Mouse (Mus musculus) embryo, embryonic 11 days (tissue): ENCODE results near the gene Mgp.

Experiments
- DNase-seq: peaks from one replicate; pipeline ENCODE4 v3.0.0-alpha.2; 2015

Gene Mgp

DNA sequence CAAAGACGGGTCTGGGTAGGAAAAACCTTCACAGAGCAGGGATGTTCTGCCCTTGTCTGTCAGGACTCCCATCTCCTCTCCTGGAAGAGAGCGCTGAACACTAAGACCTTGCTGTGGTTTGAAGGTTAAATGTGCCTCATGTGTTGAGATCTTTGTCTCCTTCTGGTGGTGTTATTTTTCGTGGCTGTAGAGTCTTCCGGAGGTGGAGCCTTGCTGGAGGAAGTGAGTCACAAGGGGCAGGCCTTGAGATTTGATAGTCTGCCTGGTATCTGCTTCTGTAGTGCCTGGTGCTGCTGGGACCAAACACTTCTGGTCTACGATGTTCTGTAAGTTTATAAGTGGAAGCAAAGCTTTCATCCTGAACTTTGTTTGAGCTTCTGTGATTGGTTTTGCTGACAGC lies 26.7 kb downstream of the Mgp start:
- no peak for DNase-seq

DNA sequence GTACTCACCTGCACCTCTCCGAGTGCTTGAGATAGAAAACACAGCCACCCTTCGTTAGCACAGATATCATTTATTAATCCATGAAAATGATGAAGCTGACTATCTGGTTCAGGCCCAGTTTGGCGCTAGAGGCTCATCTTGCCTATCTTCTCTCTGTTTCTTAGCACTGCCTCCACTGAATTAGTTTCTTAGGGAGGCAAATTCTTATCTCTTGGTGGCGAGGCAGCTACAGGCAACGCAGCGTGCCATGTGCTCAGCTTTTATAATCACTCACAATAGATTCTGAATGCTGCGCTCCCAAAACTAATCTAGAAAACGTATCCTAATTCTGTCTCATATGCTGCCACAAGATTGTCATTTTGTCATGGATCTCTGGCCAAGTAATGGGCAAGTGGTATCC lies 27.2 kb downstream of the Mgp start:
- DNase-seq = no peak

DNA sequence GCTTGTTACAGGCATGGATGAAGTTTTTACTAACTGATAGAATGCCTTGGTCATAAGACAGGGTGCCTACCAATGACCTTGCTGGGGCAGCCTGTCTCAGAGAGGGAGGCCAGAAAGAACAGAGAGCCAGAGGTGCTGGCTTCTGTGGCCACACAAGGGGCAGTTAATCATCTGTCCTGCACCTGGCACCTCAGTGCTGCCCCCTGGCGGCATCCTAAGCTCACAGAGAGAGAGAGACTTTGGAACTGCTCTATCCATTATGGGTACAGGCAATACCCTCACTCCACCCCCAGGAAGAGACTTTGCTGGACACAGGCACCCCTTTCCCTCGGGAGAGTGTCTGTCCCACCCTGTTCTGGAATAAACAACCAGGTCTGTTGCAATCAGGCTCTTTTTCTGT lies 27.8 kb downstream of the Mgp start:
- peak; percentile 55 for DNase-seq

DNA sequence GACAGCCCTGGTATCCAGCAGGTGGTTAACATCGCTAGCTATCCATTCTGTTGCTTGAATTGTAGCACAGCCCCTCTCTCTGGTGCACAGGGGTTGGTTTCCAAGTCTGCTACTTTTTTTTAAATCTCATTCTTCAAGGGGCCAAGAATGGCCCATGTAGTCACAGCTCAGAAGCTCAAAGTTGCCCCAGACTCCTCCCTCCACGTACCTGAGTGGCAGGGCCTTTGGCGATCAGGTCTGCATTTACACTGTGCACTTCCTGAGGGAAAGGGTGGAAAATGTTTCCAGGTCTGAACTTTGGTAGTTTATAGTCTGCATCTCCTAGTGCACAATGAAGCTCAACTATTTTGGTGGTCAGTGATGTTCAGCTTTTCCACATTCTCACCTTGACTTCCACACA lies 28.4 kb downstream of the Mgp start:
- no peak for DNase-seq

DNA sequence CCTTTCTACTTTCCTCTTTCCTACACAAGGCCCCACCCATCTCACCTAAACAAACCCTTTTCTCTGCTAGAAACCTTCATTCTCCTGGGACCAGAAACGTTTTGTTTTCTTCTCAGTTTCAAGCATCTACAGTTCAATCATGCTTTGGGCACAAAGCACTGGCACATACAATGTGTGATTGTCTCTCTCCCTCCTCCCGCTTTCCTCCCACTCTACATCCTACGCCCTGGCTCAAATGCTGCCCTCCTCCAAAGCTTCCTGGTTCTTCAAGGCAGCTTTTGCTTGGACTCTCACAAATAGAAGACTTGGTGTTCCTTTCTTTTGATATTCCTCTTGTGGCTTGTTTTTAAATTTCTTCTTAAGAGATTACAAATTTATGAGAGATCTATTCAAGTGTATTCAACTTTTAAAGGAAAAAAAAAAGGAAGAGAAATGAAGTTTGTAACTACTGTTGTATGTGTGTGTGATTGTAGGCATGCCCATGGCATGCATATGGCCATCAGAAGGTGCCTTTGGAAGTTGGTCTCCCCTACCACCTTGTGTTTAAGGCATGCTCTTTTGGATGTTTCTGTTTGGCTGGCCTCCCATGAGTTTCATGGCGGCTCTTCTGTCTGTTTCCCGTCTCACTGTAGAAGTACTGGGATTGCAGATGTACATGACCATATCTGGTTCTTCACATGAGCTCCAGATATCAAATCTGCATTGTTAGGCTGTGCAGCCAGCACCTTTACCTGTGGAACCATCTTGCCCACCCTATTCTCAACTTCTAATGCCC lies 29.7 kb downstream of the Mgp start:
- DNase-seq = no peak

DNA sequence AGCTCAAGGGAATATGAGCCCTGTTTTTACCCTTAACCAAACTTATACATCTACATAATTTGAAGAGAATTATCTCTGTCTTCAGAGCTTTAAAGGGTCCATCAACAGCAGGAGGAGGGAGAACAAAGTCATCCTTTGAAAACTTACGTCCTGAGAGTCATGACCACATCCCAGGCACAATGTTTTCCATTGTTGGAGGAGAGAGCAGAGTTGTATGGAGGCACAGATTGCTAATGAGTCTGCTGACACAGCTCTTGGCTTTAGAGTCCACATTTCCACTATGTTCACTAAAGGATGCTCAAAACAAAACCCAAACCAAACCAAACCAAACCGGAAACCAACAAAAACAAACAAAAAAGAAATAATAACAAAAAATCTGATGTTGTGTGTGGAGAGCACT lies 30.7 kb downstream of the Mgp start:
- DNase-seq = no peak

DNA sequence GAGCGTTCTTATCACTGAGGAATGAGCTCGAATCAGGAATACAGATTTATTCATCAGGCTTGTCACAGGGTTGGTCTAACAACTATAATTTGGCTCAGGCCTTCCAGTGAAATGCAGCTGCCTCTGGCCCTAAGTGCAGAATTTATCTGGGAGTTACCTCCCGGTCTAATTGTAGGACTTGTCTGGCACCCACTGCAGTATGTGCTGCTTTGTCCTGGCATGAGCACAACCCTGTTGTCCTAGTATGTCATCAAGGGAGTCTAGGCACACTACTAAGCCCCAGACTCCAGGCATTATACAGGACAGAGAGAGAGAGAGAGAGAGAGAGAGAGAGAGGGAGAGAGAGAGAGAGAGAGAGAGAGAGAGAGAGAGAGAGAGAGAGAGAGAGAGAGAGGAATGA lies 38.3 kb downstream of the Mgp start:
- DNase-seq = no peak

DNA sequence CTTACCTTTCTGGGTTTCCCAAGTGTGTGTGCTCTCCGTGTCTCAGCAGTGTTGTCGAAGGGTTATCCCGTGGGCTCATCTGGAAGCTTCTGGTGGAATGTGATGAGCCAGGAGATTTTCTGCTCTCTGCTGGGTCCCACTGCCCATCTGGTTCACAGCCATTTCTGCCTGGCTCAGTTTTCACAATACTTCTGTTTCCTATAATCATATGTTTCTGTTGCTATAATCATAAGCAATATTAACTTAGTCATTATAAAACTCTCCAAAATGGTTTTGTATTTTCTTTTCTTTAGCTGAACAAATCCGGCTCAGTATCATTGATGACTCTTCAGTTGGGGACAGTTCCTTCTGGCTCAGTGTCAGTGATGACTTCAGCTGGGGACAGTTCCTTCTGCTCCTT lies 40.3 kb downstream of the Mgp start, which contains the start of gene Smco3:
Smco3 (minus strand) TSS at position 101 of the 400 bp plus-strand sequence.
- DNase-seq = no peak

DNA sequence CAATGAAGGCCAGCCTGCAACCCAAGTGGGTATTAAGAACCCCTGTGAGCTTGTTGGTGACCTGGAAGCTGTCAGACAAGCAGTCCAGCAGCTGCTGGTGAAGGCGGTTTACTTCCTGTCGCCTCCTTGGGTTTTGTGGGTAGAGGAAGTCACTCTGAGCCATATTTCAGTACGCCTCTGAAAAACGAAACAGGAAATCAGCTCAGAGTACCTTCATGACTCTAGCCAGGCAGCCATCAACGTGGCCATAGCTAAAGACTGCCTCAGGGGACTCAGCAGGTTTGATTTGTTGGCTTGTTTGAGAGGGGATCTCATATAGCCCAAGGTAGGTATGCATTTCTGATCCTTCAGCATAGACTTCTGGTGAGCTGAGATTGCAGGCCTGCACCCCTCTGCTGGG lies 43.9 kb downstream of the Mgp start:
- no peak for DNase-seq

DNA sequence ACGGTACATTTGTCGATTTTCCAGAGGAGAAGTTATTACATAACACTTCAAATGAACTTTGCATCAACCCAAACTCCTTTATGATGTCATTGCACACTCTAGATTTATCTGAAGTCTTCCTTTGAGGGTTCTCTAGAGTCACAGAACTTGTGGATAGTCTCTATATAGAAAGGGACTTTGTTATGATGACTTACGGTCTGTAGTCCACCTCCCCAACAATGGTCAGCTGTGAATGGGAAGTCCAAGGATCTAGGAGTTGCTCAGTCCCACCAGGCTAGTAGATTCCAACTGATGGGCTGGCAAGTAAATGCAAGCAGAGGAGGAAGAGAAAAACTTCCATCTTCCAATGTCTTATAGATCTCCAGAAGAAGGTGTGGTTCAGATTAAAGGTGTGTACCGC lies 46.9 kb downstream of the Mgp start:
- DNase-seq = no peak

DNA sequence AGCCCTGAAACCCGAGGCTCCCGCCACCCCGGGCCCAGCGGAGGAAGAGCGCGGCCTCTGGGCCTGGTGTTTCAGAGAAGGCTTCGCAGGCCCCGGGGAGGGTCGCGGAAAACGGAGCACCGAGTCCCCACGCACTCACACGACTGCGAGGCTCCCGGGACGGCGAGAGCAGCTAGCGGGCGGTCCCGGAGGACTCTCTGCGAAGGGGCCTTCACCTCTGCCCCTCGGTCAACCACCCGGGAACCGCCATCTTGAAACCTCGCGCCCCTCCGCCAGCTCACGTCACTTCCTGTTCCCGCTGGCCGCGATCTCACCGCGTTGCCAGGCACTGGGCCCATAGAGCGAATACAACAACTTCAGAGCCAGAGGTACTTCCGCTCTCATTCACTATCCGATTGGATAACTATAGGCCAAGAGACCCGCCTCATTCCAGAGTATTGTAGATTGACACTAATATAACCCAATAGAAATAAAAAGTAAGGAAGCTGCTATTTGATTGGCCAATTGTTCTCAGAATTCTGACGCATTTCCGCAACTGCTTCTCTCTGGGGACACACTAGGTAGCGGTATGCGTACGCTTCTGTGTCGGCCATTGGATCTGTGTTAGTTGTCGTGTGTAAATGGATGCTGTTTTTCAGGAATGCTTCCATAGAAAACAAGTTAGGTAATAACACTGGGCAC lies 47.6 kb downstream of the Mgp start, which contains the start of gene Wbp11:
Wbp11 (minus strand) TSS at position 353 of the 681 bp plus-strand sequence.
- DNase-seq = peak; percentile 96

DNA sequence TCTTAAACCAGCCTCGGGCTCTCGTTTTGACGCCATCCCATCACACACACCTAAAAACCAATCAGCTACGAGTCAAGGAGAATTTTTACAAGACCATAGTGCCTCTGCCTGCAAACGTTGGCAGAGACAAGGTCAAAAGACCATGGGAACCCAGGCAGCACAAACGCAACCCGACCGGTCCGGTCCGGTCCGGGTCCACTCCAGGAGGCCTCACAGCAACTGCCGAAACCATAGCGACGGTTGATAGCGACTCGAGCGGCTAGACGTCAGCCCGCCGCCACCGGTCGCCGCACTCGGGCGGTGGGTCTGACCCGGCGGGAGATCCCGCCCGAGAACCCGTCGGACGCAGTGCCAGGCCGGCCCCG lies 48.1 kb downstream of the Mgp start, which contains the start of gene BC049715:
BC049715 (plus strand) TSS at position 111 of the 365 bp plus-strand sequence.
- DNase-seq = no peak

DNA sequence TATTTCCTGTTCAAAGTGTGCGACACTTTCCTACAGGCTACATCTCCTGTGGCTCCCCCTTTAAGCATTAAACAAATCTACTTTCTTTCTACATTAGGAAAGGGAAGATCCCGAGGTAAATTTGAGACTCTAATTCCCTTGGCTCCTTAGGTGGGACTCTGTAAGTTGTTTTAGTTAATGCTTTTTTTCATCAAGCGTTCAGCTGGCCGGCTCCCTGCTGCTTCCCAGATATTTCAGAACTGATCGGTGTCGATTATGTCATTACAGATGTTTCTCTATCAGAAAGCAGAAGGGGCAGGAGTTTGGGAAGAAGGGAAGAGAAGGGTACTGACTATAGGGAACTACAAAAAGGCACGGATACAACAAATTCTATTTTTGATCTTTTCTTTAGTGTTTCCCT lies 48.5 kb downstream of the Mgp start:
- no peak for DNase-seq

DNA sequence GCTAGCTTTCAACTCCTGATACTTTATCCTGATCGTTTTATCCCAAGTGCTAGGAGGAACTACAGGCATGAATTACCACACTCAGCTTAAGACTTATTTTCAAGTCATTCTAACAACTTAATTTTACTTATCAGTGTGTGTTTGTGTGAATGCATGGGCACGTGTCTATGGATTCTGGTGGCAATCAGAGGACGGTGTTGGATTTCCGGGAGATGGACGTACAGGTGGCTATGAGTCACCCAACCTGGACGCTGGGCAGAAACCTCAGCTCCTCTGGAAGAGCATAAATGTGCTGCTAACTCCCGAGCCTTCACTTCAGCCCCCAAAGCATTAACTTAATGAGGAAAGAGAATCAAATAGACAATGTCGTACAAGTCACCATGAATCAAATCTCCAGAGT lies 50.6 kb downstream of the Mgp start:
- no peak for DNase-seq
